Mouse (Mus musculus): ENCODE measurements around the gene Zfp933. TPM values are rescaled to one million over a fixed set of nuclear protein-coding genes. Genes with fewer than 3 reads are reported as not detected.
"Not testable (repeated sequence)": the region's sequence is repeated elsewhere in the genome, so short reads cannot be mapped to it uniquely, and the experiment has no call there.

Gene Zfp933
- polyA plus RNA-seq, 1 experiment from 2014 or later = 3.9 TPM

- H3K4me2 ChIP-seq (ENCODE audit: low read length) = peak overlapping the region; percentile 80
- H3K4me3 ChIP-seq (ENCODE audit: control insufficient read depth in 1 of 2, insufficient read depth in 1 of 2, low read depth in 1 of 2, low read length in 2 of 2) = peak overlapping the region; percentile 64 to 77
- no peaks in the 10 kb centered on the region for H3K27me3 ChIP-seq (ENCODE audit: control insufficient read depth, insufficient read depth, low read length)
- 3% methylated on average over 5 of the region's 5 CpGs for WGBS
- no peaks in the 10 kb centered on the region for H3K9me3 ChIP-seq (ENCODE audit: control insufficient read depth, low read length)
- peaks cover 8 to 22% of the 10 kb centered on the region in 2 experiments for H3K4me1 ChIP-seq (ENCODE audit: control insufficient read depth in 2 of 2, insufficient read depth in 2 of 2, low read length in 2 of 2)
- peak overlapping the region; percentile 76 for H3K9ac ChIP-seq (ENCODE audit: low read length)
- no peak for ATAC-seq (ENCODE audit: insufficient number of reproducible peaks, insufficient read depth, low FRiP score, low read depth)
- peaks cover 48% of the 10 kb centered on the region for H3K36me3 ChIP-seq (ENCODE audit: control insufficient read depth, insufficient read depth, low read length)
- H3K27ac ChIP-seq (replicated peaks in 1 of 2; ENCODE audit: control insufficient read depth in 1 of 2, insufficient read depth in 1 of 2, low read depth in 2 of 2, low read length in 2 of 2) = peak overlapping the region; percentile 3 to 70
Measured at GRCm38 (mm10) chr4:147869238-147869637, 21.1 kb upstream of the Zfp933 start.

GRCm38 (mm10) chr4:147868450-147869031, 20.4 kb upstream of the Zfp933 start, which contains the start of the genes Miip and Fv1:
TSS of gene Miip (minus strand) at chr4:147868816.
TSS of gene Fv1 (plus strand) at chr4:147868979.
- H3K4me3 ChIP-seq (ENCODE audit: control insufficient read depth in 1 of 2, insufficient read depth in 1 of 2, low read depth in 1 of 2, low read length in 2 of 2) = peak within 1 kb of the TSS; percentile 77 to 98
- ATAC-seq (ENCODE audit: insufficient number of reproducible peaks, insufficient read depth, low FRiP score, low read depth) = peak; percentile 97
- H3K27me3 ChIP-seq (ENCODE audit: control insufficient read depth, insufficient read depth, low read length) = no peaks in the 10 kb centered on the region
- peaks cover 46% of the 10 kb centered on the region for H3K36me3 ChIP-seq (ENCODE audit: control insufficient read depth, insufficient read depth, low read length)
- H3K27ac ChIP-seq (replicated peaks in 1 of 2; ENCODE audit: control insufficient read depth in 1 of 2, insufficient read depth in 1 of 2, low read depth in 2 of 2, low read length in 2 of 2) = peak within 1 kb of the TSS; percentile 78 to 84
- under 1% methylated on average over 30 of the region's 30 CpGs for WGBS
- no peaks in the 10 kb centered on the region for H3K9me3 ChIP-seq (ENCODE audit: control insufficient read depth, low read length)
- peak within 1 kb of the TSS; percentile 80 for H3K4me2 ChIP-seq (ENCODE audit: low read length)
- peaks cover 8 to 22% of the 10 kb centered on the region in 2 experiments for H3K4me1 ChIP-seq (ENCODE audit: control insufficient read depth in 2 of 2, insufficient read depth in 2 of 2, low read length in 2 of 2)
- peak within 1 kb of the TSS; percentile 78 for H3K9ac ChIP-seq (ENCODE audit: low read length)

GRCm38 (mm10) chr4:147867563-147868449, 19.6 kb upstream of the Zfp933 start:
- H3K27ac ChIP-seq (replicated peaks in 1 of 2; ENCODE audit: control insufficient read depth in 1 of 2, insufficient read depth in 1 of 2, low read depth in 2 of 2, low read length in 2 of 2) = peak overlapping the region; percentile 78 to 84
- no peaks in the 10 kb centered on the region for H3K27me3 ChIP-seq (ENCODE audit: control insufficient read depth, insufficient read depth, low read length)
- H3K9me3 ChIP-seq (ENCODE audit: control insufficient read depth, low read length) = no peaks in the 10 kb centered on the region
- 7% methylated on average over 22 of the region's 22 CpGs for WGBS
- H3K4me2 ChIP-seq (ENCODE audit: low read length) = peak overlapping the region; percentile 69
- peaks cover 8 to 22% of the 10 kb centered on the region in 2 experiments for H3K4me1 ChIP-seq (ENCODE audit: control insufficient read depth in 2 of 2, insufficient read depth in 2 of 2, low read length in 2 of 2)
- peaks cover 46% of the 10 kb centered on the region for H3K36me3 ChIP-seq (ENCODE audit: control insufficient read depth, insufficient read depth, low read length)
- ATAC-seq (ENCODE audit: insufficient number of reproducible peaks, insufficient read depth, low FRiP score, low read depth) = no peak
- H3K4me3 ChIP-seq (ENCODE audit: control insufficient read depth in 1 of 2, insufficient read depth in 1 of 2, low read depth in 1 of 2, low read length in 2 of 2) = peak overlapping the region; percentile 77 to 98
- H3K9ac ChIP-seq (ENCODE audit: low read length) = peak overlapping the region; percentile 78

GRCm38 (mm10) chr4:147866793-147867192, 18.6 kb upstream of the Zfp933 start:
- not testable (repeated sequence) for H3K4me2 ChIP-seq (ENCODE audit: low read length); H3K4me3 ChIP-seq (ENCODE audit: control insufficient read depth in 1 of 2, insufficient read depth in 1 of 2, low read depth in 1 of 2, low read length in 2 of 2); ATAC-seq (ENCODE audit: insufficient number of reproducible peaks, insufficient read depth, low FRiP score, low read depth); H3K9me3 ChIP-seq (ENCODE audit: control insufficient read depth, low read length); H3K27ac ChIP-seq (replicated peaks in 1 of 2; ENCODE audit: control insufficient read depth in 1 of 2, insufficient read depth in 1 of 2, low read depth in 2 of 2, low read length in 2 of 2); H3K27me3 ChIP-seq (ENCODE audit: control insufficient read depth, insufficient read depth, low read length); H3K9ac ChIP-seq (ENCODE audit: low read length)
- H3K36me3 ChIP-seq (ENCODE audit: control insufficient read depth, insufficient read depth, low read length) = peaks cover 46% of the 10 kb centered on the region
- 33% methylated on average over 3 of the region's 3 CpGs for WGBS
- peaks cover 8 to 22% of the 10 kb centered on the region in 2 experiments for H3K4me1 ChIP-seq (ENCODE audit: control insufficient read depth in 2 of 2, insufficient read depth in 2 of 2, low read length in 2 of 2)

- H3K36me3 ChIP-seq (ENCODE audit: control insufficient read depth, insufficient read depth, low read length) = peaks cover 50% of the 10 kb centered on the region
Measured at GRCm38 (mm10) chr4:147866056-147866455, 17.9 kb upstream of the Zfp933 start.

GRCm38 (mm10) chr4:147865651-147866050, 17.5 kb upstream of the Zfp933 start:
- peaks cover 8 to 20% of the 10 kb centered on the region in 2 experiments for H3K4me1 ChIP-seq (ENCODE audit: control insufficient read depth in 2 of 2, insufficient read depth in 2 of 2, low read length in 2 of 2)
- no peak for ATAC-seq (ENCODE audit: insufficient number of reproducible peaks, insufficient read depth, low FRiP score, low read depth)
- H3K4me3 ChIP-seq (ENCODE audit: control insufficient read depth in 1 of 2, insufficient read depth in 1 of 2, low read depth in 1 of 2, low read length in 2 of 2) = no peak overlapping the region
- no peak overlapping the region for H3K4me2 ChIP-seq (ENCODE audit: low read length)
- no peaks in the 10 kb centered on the region for H3K9me3 ChIP-seq (ENCODE audit: control insufficient read depth, low read length)
- H3K36me3 ChIP-seq (ENCODE audit: control insufficient read depth, insufficient read depth, low read length) = peaks cover 52% of the 10 kb centered on the region
- no peak overlapping the region for H3K9ac ChIP-seq (ENCODE audit: low read length)
- H3K27ac ChIP-seq (replicated peaks in 1 of 2; ENCODE audit: control insufficient read depth in 1 of 2, insufficient read depth in 1 of 2, low read depth in 2 of 2, low read length in 2 of 2) = no peak overlapping the region
- no peaks in the 10 kb centered on the region for H3K27me3 ChIP-seq (ENCODE audit: control insufficient read depth, insufficient read depth, low read length)
- WGBS = 92% methylated on average over 6 of the region's 6 CpGs

More at GRCm38 (mm10) chr4:147866056-147866455, 17.9 kb upstream of the Zfp933 start:
- Histone ChIP-seq H3K27ac (replicated peaks in 1 of 2; ENCODE audit: control insufficient read depth in 1 of 2, insufficient read depth in 1 of 2, low read depth in 2 of 2, low read length in 2 of 2) (no peak overlapping the region), H3K9me3 (ENCODE audit: control insufficient read depth, low read length) (no peaks in the 10 kb centered on the region), H3K9ac (ENCODE audit: low read length) (no peak overlapping the region), H3K27me3 (ENCODE audit: control insufficient read depth, insufficient read depth, low read length) (no peaks in the 10 kb centered on the region), H3K4me1 (ENCODE audit: control insufficient read depth in 2 of 2, insufficient read depth in 2 of 2, low read length in 2 of 2) (peaks cover 8 to 22% of the 10 kb centered on the region in 2 experiments), H3K4me3 (ENCODE audit: control insufficient read depth in 1 of 2, insufficient read depth in 1 of 2, low read depth in 1 of 2, low read length in 2 of 2) (no peak overlapping the region), H3K4me2 (ENCODE audit: low read length) (no peak overlapping the region)
- WGBS = 92% methylated on average over 9 of the region's 9 CpGs
- no peak for ATAC-seq (ENCODE audit: insufficient number of reproducible peaks, insufficient read depth, low FRiP score, low read depth)

GRCm38 (mm10) chr4:147862051-147862450, 13.9 kb upstream of the Zfp933 start:
- WGBS = 78% methylated on average over 3 of the region's 3 CpGs
- no peaks in the 10 kb centered on the region for H3K27me3 ChIP-seq (ENCODE audit: control insufficient read depth, insufficient read depth, low read length)
- no peaks in the 10 kb centered on the region for H3K4me1 ChIP-seq (ENCODE audit: control insufficient read depth in 2 of 2, insufficient read depth in 2 of 2, low read length in 2 of 2)
- no peaks in the 10 kb centered on the region for H3K9me3 ChIP-seq (ENCODE audit: control insufficient read depth, low read length)
- no peak overlapping the region for H3K4me3 ChIP-seq (ENCODE audit: control insufficient read depth in 1 of 2, insufficient read depth in 1 of 2, low read depth in 1 of 2, low read length in 2 of 2)
- no peak overlapping the region for H3K27ac ChIP-seq (replicated peaks in 1 of 2; ENCODE audit: control insufficient read depth in 1 of 2, insufficient read depth in 1 of 2, low read depth in 2 of 2, low read length in 2 of 2)
- no peak overlapping the region for H3K4me2 ChIP-seq (ENCODE audit: low read length)
- no peak for ATAC-seq (ENCODE audit: insufficient number of reproducible peaks, insufficient read depth, low FRiP score, low read depth)
- peaks cover 55% of the 10 kb centered on the region for H3K36me3 ChIP-seq (ENCODE audit: control insufficient read depth, insufficient read depth, low read length)
- H3K9ac ChIP-seq (ENCODE audit: low read length) = no peak overlapping the region
